9 mouse cellular contexts compared by ENCODE assay signal in genomic region chr11:104288835-104289198, GRCm38 (mm10). TPM values are rescaled to one million over a fixed set of nuclear protein-coding genes. Genes with fewer than 3 reads are reported as not detected.
DNase-seq lines count a peak whose midpoint lies in the region; ATAC-seq and TF ChIP-seq lines count a peak whose summit lies in the region.
"Had no signal": no experiment of that assay in that cellular context is flagged by ENCODE, and none has a peak within 500 bp of the region (broad histone marks: within the 10 kb centered on the region; RNA-seq: fewer than 3 reads in every experiment).

No protein-coding gene starts in this region.

- no peak overlapping the region for H3K4me3 ChIP-seq in forebrain, embryonic 12.5 days (replicated peaks)
- no peak overlapping the region for H3K4me3 ChIP-seq in forebrain, embryonic 16.5 days (replicated peaks; ENCODE audit: low read length)
- no peak overlapping the region for H3K4me3 ChIP-seq in cortical plate, adult 2 months (ENCODE audit: insufficient read depth, low read length)
- no peak overlapping the region for H3K4me3 ChIP-seq in kidney, adult 2 months (ENCODE audit: insufficient read depth, low read depth, low read length)
- no peak overlapping the region for H3K4me3 ChIP-seq in midbrain, embryonic 11.5 days (ENCODE audit: low read depth, low read length)

- H3K27me3 ChIP-seq in forebrain, embryonic 12.5 days = no peaks in the 10 kb centered on the region
- H3K27me3 ChIP-seq in forebrain, embryonic 16.5 days (replicated peaks; ENCODE audit: control insufficient read depth, insufficient read depth, low read length) = no peaks in the 10 kb centered on the region
- no peaks in the 10 kb centered on the region for H3K27me3 ChIP-seq in kidney, adult 2 months (replicated peaks; ENCODE audit: control insufficient read depth, insufficient read depth, low read length)
- no peaks in the 10 kb centered on the region for H3K27me3 ChIP-seq in midbrain, embryonic 11.5 days (ENCODE audit: control insufficient read depth, insufficient read depth, low read length)

- H3K4me2 ChIP-seq in forebrain, embryonic 12.5 days = no peak overlapping the region
- no peak overlapping the region for H3K4me2 ChIP-seq in forebrain, embryonic 16.5 days (ENCODE audit: low read length)
- H3K4me2 ChIP-seq in midbrain, embryonic 11.5 days = no peak overlapping the region

- H3K9ac ChIP-seq in forebrain, embryonic 12.5 days = no peak overlapping the region
- no peak overlapping the region for H3K9ac ChIP-seq in forebrain, embryonic 16.5 days (replicated peaks; ENCODE audit: low read depth, low read length)
- H3K9ac ChIP-seq in midbrain, embryonic 11.5 days (ENCODE audit: low read length) = no peak overlapping the region

- 0 out of 2 replicates have a peak, but pooled peaks have one; percentile 20 for ATAC-seq in forebrain, embryonic 12.5 days (ENCODE audit: low FRiP score)
- ATAC-seq in forebrain, embryonic 16.5 days = no peak
- ATAC-seq in midbrain, embryonic 11.5 days (ENCODE audit: low FRiP score) = peak; percentile 57; the same call in 1 of the 2 replicates
- ATAC-seq in erythroblast, adult 5-6 weeks (replicated peaks; ENCODE audit: low FRiP score, poor library complexity, severe bottlenecking) = no peak

- DNase-seq in kidney, adult 2 months = peak; percentile 79
- DNase-seq in midbrain, embryonic 11.5 days (ENCODE audit: low spot score, missing footprints) = no peak
- DNase-seq in lung, postnatal 25 days (ENCODE audit: low spot score) = no peak
- DNase-seq in spleen, adult 18-20 months = no peak

- 0 out of 2 replicates have a peak, but pooled peaks cover 8% of the 10 kb centered on the region for H3K36me3 ChIP-seq in forebrain, embryonic 12.5 days (replicated peaks)
- H3K36me3 ChIP-seq in forebrain, embryonic 16.5 days (ENCODE audit: control insufficient read depth, insufficient read depth) = peaks cover 13% of the 10 kb centered on the region
- no peaks in the 10 kb centered on the region for H3K36me3 ChIP-seq in kidney, adult 2 months (ENCODE audit: control insufficient read depth, insufficient read depth, low read length)
- H3K36me3 ChIP-seq in midbrain, embryonic 11.5 days (ENCODE audit: control insufficient read depth, insufficient read depth, low read length) = no peaks in the 10 kb centered on the region

- 57% methylated on average over 6 of the region's 6 CpGs for WGBS in forebrain, embryonic 12.5 days
- WGBS in forebrain, embryonic 16.5 days = 53% methylated on average over 6 of the region's 6 CpGs
- WGBS in kidney, adult 2 months = 31% methylated on average over 6 of the region's 6 CpGs
- WGBS in midbrain, embryonic 11.5 days = 50% methylated on average over 6 of the region's 6 CpGs

- TF ChIP-seq POLR2A in cortical plate, adult 2 months (IDR thresholded peaks at IDR 0.05; ENCODE audit: extremely low read depth, insufficient read depth, low read length) = no peak
- TF ChIP-seq POLR2A in kidney, adult 2 months (IDR thresholded peaks at IDR 0.05; ENCODE audit: low read depth, low read length) = no peak

- H3K9me3 ChIP-seq in forebrain, embryonic 12.5 days = no peaks in the 10 kb centered on the region
- H3K9me3 ChIP-seq in forebrain, embryonic 16.5 days (ENCODE audit: control insufficient read depth, low read length) = no peaks in the 10 kb centered on the region
- no peaks in the 10 kb centered on the region for H3K9me3 ChIP-seq in midbrain, embryonic 11.5 days (ENCODE audit: control insufficient read depth, low read length)

- no peak for TF ChIP-seq CTCF in cortical plate, adult 2 months (IDR thresholded peaks at IDR 0.05; ENCODE audit: extremely low read depth, insufficient read depth, low read length)
- TF ChIP-seq CTCF in kidney, adult 2 months (conservative IDR thresholded peaks at IDR 0.05; ENCODE audit: insufficient read depth, insufficient read length, low read depth, low read length) = no peak

- H3K27ac ChIP-seq in forebrain, embryonic 12.5 days = 0 out of 2 replicates have a peak overlapping the region, but pooled peaks have one; percentile 25
- H3K27ac ChIP-seq in forebrain, embryonic 16.5 days (ENCODE audit: low read length) = no peak overlapping the region
- H3K27ac ChIP-seq in cortical plate, adult 2 months (ENCODE audit: insufficient read depth, low read length) = peak overlapping the region; percentile 5; the same call in 1 of the 2 replicates
- peak overlapping the region; percentile 18; the same call in 1 of the 2 replicates for H3K27ac ChIP-seq in kidney, adult 2 months (ENCODE audit: insufficient read depth, low read depth, low read length)
- peak overlapping the region; percentile 12; the same call in 1 of the 2 replicates for H3K27ac ChIP-seq in midbrain, embryonic 11.5 days (ENCODE audit: low read depth, low read length)
- H3K27ac ChIP-seq: macrophage had no signal

- peaks cover 12% of the 10 kb centered on the region for H3K4me1 ChIP-seq in forebrain, embryonic 12.5 days
- peaks cover 11% of the 10 kb centered on the region; the same call in 1 of the 2 replicates for H3K4me1 ChIP-seq in forebrain, embryonic 16.5 days (replicated peaks; ENCODE audit: control insufficient read depth, insufficient read depth, low read length)
- H3K4me1 ChIP-seq in cortical plate, adult 2 months (ENCODE audit: control insufficient read depth, insufficient read depth, low read length) = peaks cover 9% of the 10 kb centered on the region
- H3K4me1 ChIP-seq in kidney, adult 2 months (ENCODE audit: control insufficient read depth, insufficient read depth, low read length) = peaks cover 8% of the 10 kb centered on the region
- H3K4me1 ChIP-seq in midbrain, embryonic 11.5 days (ENCODE audit: control insufficient read depth, insufficient read depth, low read length) = peaks cover 10% of the 10 kb centered on the region

RNA-seq across cellular contexts. Expression of gene Mapt, which starts 57.6 kb away (rescaled TPM):
- polyA plus RNA-seq in forebrain, embryonic 12.5 days (2016; fragmentation: Nextera tagmentation; extraction: Ambion mirVana) = 115 and 134 TPM in 2 replicates
- 754 and 864 TPM in 2 replicates for polyA plus RNA-seq in forebrain, embryonic 16.5 days (2015; fragmentation: Nextera tagmentation; extraction: Ambion mirVana)
- 270 and 278 TPM in 2 replicates for polyA plus RNA-seq in cortical plate, adult 2 months (2012; rRNA removed)
- polyA plus RNA-seq in kidney, adult 2 months (2012; rRNA removed) = 49.8 and 53.4 TPM in 2 replicates
- 70.9 and 71.6 TPM in 2 replicates for polyA plus RNA-seq in midbrain, embryonic 11.5 days (2014; fragmentation: Nextera tagmentation; extraction: Ambion mirVana)
- total RNA-seq in erythroblast, adult 5-6 weeks (2015; ENCODE audit: low replicate concordance) = not detected in 2 replicates
- total RNA-seq in erythroblast, adult 5-6 weeks (2017; ENCODE audit: low replicate concordance) = not detected in 2 replicates
- polyA plus RNA-seq: macrophage had no signal

Comparison
In these comparisons a context has a peak if more than half of its experiments do, and no peak if none do; other contexts are left out.
1. ATAC-seq: peak in forebrain, embryonic 12.5 days (single experiment) and midbrain, embryonic 11.5 days (single experiment); none in forebrain, embryonic 16.5 days (single experiment) and erythroblast, adult 5-6 weeks (single experiment).